Mouse (Mus musculus) ES-E14 (cell line): Measurements from ENCODE around the gene Hsf2bp. TPM values are rescaled to one million over a fixed set of nuclear protein-coding genes. Genes with fewer than 3 reads are reported as not detected.

Experiments used
- DNase-seq: peaks from one replicate; pipeline ENCODE4 v3.0.0-alpha.2; 2013; ENCODE audit warnings: low read depth, low spot score
- H3K27ac ChIP-seq: 2 replicates; pipeline ENCODE4 v1.5.1; 2012; ENCODE audit warnings: low read depth, mild to moderate bottlenecking, low read length, moderate library complexity, mixed read lengths; ENCODE audit not compliant: poor library complexity, insufficient read depth, severe bottlenecking
- H3K36me3 ChIP-seq: 2 replicates; pipeline ENCODE4 v1.6.1; 2012; ENCODE audit warnings: mild to moderate bottlenecking, low read length, moderate library complexity, mixed read lengths; ENCODE audit not compliant: control insufficient read depth, poor library complexity, insufficient read depth, severe bottlenecking
- H3K4me1 ChIP-seq, 2 experiments: fragments of 150-350 bp in 1 of 2; sonication (generic) in 1 of 2; 2 replicates each; pipeline ENCODE4 v1.6.1; 2012; ENCODE audit warnings: low read length in 2 of 2, mild to moderate bottlenecking in 1 of 2, mixed read lengths in 1 of 2; ENCODE audit not compliant: control insufficient read depth in 2 of 2, insufficient read depth in 2 of 2, poor library complexity in 1 of 2
- H3K4me3 ChIP-seq, 2 experiments: fragments of 150-350 bp in 1 of 2; sonication (generic) in 1 of 2; 2 replicates each; pipeline ENCODE4 v1.5.1; 2012; ENCODE audit warnings: low read length in 2 of 2, low read depth in 1 of 2, mild to moderate bottlenecking in 1 of 2, mixed read lengths in 1 of 2; ENCODE audit not compliant: insufficient read depth in 1 of 2, poor library complexity in 1 of 2, severe bottlenecking in 1 of 2
- H3K9ac ChIP-seq: 2 replicates; pipeline ENCODE4 v1.6.1; 2012; ENCODE audit warnings: low read depth, mild to moderate bottlenecking, low read length, mixed read lengths; ENCODE audit not compliant: poor library complexity, insufficient read depth, severe bottlenecking
- H3K9me3 ChIP-seq: fragments of 150-350 bp; sonication (generic); 2 replicates; pipeline ENCODE4 v1.6.1; 2012; ENCODE audit warnings: low read depth, mild to moderate bottlenecking, low read length; ENCODE audit not compliant: control insufficient read depth, insufficient read depth
- CHD2 ChIP-seq: IDR thresholded peaks from 2 replicates; pipeline ENCODE4 v1.6.1; 2014; ENCODE audit warnings: mild to moderate bottlenecking, low read depth, low read length, inconsistent platforms
- HCFC1 ChIP-seq: IDR thresholded peaks from 2 replicates; pipeline ENCODE4 v1.6.1; 2012; ENCODE audit warnings: low read length, inconsistent platforms, borderline replicate concordance; ENCODE audit not compliant: insufficient read depth
- MAFK ChIP-seq: IDR thresholded peaks from 2 replicates; pipeline ENCODE4 v1.6.1; 2014; ENCODE audit warnings: mild to moderate bottlenecking, low read depth, low read length, inconsistent platforms; ENCODE audit not compliant: insufficient read depth
- ZC3H11A ChIP-seq: IDR thresholded peaks from 2 replicates; pipeline ENCODE4 v1.6.1; 2012; ENCODE audit warnings: low read depth, mild to moderate bottlenecking, inconsistent platforms, low read length, borderline replicate concordance
- ZNF384 ChIP-seq: IDR thresholded peaks from 2 replicates; pipeline ENCODE4 v1.6.1; 2012; ENCODE audit warnings: low read depth, low read length, inconsistent platforms
- in situ Hi-C, 2 experiments: fragments of 600-800 bp; cut with MboI; formaldehyde crosslinking; loops; one replicate each; pipeline ENCODE4 v1.15.1; 2025; ENCODE audit warnings: low sequenced_read_pairs in 2 of 2, inconsistent platforms in 1 of 2; ENCODE audit not compliant: unreplicated experiment in 2 of 2
- total RNA-seq: library from RNA; depleted of rRNA; stranded (reverse); fragments of 300-350 nt; gene quantifications from 2 replicates; pipeline ENCODE4 v1.2.3, GENCODE M21; 2012

Gene Hsf2bp
- total RNA-seq, 1 experiment, result 44.7 TPM

- no peak for TF ChIP-seq ZNF384
- Histone ChIP-seq H3K9ac (no peak overlapping the region), H3K27ac (no peak overlapping the region), H3K9me3 (no peaks in the 10 kb centered on the region), H3K36me3 (peaks cover 12% of the 10 kb centered on the region; the same call in 1 of the 2 replicates), H3K4me3 (no peak overlapping the region), H3K4me1 (peaks cover 0 to 4% of the 10 kb centered on the region in 2 experiments; a peak in 1 of 4 replicates)
- no peak for DNase-seq
- in situ Hi-C loops, result no loop called here
These were observed 96.7 kb downstream of the Hsf2bp start for GRCm38 (mm10) chr17:31939292-31940060.

GRCm38 (mm10) chr17:31938539-31939260 is 97.4 kb downstream of the Hsf2bp start:
- no peak for DNase-seq
- peaks cover 0 to 6% of the 10 kb centered on the region in 2 experiments; a peak in 1 of 4 replicates for H3K4me1 ChIP-seq
- no peaks in the 10 kb centered on the region for H3K9me3 ChIP-seq
- H3K36me3 ChIP-seq, result peaks cover 8% of the 10 kb centered on the region; the same call in 1 of the 2 replicates
- no peak overlapping the region for H3K9ac ChIP-seq
- in situ Hi-C loops, result no loop called here
- no peak overlapping the region for H3K27ac ChIP-seq
- no peak overlapping the region for H3K4me3 ChIP-seq
- TF ChIP-seq MAFK (no peak), CHD2 (no peak), ZC3H11A (no peak), HCFC1 (no peak), ZNF384 (no peak)

- TF ChIP-seq ZC3H11A, result no peak
- TF ChIP-seq HCFC1, result no peak
- TF ChIP-seq CHD2, result no peak
- no peak for TF ChIP-seq ZNF384
- no peak for TF ChIP-seq MAFK
- H3K9ac ChIP-seq, result no peak overlapping the region
- in situ Hi-C loops, result no loop called here
- no peak overlapping the region for H3K27ac ChIP-seq
- peaks cover 1 to 10% of the 10 kb centered on the region in 2 experiments; a peak in 2 of 4 replicates for H3K4me1 ChIP-seq
- DNase-seq, result no peak
- H3K9me3 ChIP-seq, result no peaks in the 10 kb centered on the region
- peaks cover 4% of the 10 kb centered on the region; the same call in 1 of the 2 replicates for H3K36me3 ChIP-seq
- no peak overlapping the region for H3K4me3 ChIP-seq
These were observed 99.0 kb downstream of the Hsf2bp start for GRCm38 (mm10) chr17:31937141-31937554.

- H3K4me1 ChIP-seq, result peaks cover 1 to 12% of the 10 kb centered on the region in 2 experiments; a peak in 2 of 4 replicates
- in situ Hi-C loops, result no loop called here
- no peak overlapping the region for H3K27ac ChIP-seq
- H3K9ac ChIP-seq, result no peak overlapping the region
- no peaks in the 10 kb centered on the region for H3K9me3 ChIP-seq
- TF ChIP-seq CHD2 (no peak), HCFC1 (no peak), MAFK (no peak), ZC3H11A (no peak), ZNF384 (no peak)
- H3K4me3 ChIP-seq, result no peak overlapping the region
- no peak for DNase-seq
- H3K36me3 ChIP-seq, result peaks cover 2% of the 10 kb centered on the region; the same call in 1 of the 2 replicates
These were observed 100.3 kb downstream of the Hsf2bp start for GRCm38 (mm10) chr17:31935841-31936240.
